Mouse (Mus musculus) right cerebral cortex, adult 18-20 months (tissue): ENCODE data around the gene Gm20431.

Experiments used
- DNase-seq: peaks from one replicate; pipeline ENCODE4 v3.0.0; 2022; ENCODE audit warnings: mixed read lengths

Gm20431 gene

DNA sequence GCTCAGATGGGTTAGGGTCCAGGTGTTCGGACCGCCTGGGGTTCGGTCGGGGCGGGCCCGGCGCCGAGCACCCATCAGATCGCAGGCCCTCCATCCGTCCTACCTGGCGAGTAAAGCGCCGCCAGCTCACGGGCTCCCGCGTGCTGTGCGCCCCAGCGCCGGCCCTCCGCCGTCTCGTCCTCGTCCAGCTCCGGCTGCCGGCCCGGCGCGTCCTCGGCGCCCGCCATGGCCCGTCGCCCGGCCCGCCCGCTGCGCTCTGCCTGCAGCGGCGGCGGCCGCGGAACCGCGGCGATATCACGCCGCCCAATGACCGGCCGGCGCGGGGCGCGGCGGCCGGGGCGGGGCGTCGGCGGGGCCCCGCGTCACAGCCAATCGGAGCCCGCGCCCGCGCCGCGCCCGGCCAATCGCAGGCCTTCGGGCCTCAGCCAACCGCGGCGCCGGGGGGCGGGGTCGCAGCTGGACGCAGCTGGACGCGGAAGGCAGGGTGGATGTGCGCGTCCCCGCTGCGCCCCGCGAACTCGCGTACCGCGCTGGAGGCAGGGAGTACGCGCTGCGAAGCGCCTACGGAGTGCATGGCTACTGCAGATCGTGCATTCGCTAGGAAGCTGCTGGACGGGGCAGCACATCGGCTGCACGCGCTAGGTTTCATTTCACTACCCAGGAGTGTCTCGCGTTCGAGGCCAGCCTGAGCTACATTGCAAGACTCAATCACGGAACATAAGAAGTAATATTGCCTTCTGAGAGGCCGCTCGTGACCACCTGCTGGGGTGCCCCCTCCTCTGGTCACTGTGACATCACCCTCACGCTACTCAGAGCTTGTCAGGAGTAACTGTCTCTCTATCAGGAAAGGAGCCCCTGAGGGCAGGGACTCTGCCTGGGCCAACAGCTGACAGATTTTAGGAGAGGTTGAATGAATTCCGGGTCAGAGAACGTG lies at the start of gene Gm20431:
Gene Gm20431, minus strand, starts transcription at position 227 of the 934 bp plus-strand sequence.
- DNase-seq: peak; percentile 97

DNA sequence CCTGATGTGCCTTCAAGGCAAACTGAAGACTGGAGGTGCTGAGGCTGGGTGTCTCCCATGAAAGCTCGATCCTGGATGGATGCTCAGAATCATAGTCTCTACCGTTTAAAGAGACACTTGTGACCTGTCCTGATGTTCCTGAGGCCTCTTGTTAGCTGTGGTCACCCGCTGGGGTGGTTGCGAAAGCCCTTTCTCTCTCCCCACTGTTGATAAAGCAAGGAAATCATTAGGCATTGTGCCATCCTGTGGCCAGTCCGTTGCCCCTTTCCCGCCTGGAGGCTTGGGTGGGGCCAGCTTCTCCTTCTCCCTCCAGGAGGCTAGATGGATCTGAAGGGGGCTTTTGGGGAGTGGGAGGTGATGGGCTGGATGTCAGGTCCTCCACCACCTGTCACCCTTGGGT lies 49.3 kb upstream of the Gm20431 start:
- DNase-seq: no peak

DNA sequence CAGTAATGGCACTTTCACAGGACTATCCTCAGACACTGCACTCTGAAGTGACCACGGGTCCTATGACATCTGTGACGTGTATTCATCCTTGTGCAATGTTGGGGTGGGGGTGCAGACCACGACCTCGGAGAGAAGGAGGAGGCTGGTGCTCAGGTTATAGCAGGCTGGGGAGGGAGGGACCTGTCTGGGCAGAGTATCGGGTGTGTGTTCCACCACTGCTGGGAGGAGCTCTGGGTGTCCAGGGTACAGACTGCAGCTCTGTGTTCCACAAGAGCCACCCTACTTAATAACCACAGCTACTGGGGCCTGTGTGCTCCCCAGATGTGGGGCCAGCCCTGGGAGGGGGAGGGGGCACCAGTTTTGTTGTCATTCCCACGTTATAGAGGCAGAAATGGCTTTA lies 48.7 kb upstream of the Gm20431 start:
- no peak for DNase-seq

DNA sequence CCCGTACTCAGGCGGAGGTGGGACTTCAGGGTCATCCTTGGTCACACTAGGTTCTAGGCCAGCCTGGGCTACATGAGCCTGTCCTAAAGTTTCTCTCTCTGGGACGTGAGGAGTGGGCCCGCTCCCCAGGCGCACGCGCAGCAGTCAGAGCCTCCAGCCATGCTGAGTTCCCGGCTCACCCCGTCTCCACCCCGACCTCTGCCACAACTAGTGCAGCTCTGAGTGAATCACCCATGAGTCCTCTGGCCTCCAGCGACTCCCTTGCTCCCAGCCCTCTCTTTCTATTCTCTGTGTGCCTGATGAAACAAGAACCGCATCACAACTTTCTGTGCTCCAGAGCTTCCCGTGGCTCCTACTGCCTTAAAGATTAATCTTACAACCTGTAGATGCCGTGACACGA lies 47.1 kb upstream of the Gm20431 start:
- DNase-seq: no peak

DNA sequence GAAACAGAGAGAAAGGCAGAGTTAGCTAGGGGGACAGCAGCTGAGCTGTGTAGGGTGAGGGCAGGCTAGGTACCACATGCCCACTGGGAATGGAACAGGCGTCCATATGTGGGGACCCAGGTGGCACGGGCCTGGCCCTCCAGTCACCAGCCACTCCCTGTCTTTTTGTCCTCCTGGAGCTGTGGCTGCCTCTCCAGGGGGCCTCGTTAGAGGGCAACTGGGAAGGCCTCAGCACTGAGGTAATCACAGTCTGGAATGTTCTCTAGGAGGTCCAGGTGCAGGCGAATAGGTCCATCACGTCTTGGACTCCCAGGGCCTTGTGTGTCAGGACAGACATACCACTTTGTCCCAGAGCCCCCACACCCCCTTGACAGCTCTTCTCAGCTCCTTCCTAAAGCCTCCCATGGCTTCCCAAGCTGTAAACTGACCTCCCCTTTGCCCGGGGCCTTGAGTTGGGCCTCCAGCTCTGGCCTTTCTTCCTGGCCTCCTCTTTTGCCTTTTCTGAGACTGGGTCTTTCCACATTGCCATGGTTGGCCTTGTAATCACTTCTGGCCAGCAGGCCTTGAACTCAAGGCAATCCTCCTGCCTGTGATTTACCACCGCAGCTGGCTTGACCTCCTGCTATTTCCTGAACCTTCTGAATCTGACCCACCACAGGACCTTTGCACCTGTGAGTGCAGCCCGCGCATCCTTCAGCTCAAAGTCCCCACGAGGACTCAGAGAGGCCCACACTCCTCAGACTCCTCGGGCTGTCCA lies 45.1 kb upstream of the Gm20431 start:
- DNase-seq: no peak

DNA sequence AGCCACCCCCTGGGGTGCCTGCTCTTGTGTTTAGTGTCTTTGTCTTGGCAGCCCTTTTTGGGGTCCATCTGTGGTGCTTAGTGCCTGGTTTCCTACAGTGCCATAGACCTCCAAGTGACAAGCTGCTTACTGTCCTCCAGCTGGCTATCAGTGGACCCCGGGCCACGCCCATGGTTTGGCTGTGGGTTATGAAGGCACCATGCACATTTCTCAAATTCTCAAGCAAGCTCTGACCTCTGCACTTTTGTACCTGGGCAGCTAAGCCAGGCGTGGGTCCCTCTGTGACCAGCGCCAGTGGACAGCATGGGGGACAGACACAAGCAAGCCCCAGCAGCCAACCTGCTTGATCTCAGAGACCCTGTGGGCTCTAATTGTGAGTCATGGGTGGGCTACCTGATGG lies 43.1 kb upstream of the Gm20431 start:
- no peak for DNase-seq

DNA sequence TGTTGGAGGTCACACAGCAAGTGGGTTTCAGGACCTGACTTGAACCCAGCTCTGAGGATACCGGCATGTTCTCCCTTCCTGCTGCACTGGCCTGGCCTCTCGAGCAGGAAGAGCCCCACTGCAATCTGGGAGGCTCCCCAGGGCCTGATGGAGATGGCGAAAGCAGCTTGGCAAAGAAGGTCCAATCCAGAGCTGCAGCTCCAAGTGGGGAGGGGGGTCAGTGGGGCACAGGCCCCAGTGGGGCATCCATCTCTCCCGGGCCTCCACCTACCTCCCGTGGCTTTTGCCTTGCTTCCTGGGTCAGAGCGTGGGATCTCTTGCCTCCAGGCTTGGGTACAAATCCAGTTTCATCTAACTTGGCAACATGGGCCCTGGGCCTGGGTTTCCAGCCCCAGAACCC lies 40.8 kb upstream of the Gm20431 start:
- no peak for DNase-seq

DNA sequence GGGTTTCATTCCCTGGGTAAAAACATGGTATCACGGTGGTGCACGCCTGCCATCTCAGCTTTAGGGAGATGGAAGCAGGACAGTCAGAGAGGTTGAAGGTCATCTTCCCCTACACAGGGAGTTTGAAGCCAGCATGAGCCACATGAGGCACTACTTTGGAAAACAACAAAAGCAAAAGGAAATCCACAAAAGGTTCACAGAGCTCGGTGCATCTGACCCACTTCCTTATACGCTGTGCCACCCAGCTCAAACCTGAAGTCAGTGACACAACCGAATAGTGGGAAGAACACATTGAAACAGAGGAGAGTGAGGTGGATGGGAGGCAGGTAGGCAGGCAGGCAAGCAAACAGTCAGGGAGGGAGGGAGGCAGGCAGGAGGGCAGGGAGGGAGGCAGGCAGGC lies 40.2 kb upstream of the Gm20431 start:
- DNase-seq: no peak

DNA sequence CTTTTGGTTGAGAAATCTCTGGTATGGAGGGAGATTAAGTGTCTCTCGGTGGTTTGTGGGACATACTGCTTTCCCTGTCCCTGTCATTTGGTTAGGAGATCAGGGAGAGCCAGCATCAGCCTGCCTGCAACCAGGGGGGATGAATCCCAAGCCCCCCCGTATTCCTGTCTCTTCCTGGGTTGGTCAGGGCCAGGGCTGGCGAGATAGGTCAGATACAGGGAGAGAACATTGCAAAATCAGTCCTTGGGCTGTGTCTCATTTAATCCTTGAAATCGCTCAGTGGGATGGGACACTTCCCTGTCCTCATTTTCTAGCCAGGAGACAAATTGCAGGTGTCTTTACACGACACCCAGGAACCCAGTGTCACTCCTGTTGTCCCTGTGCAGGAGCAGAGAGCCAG lies 38.7 kb upstream of the Gm20431 start:
- DNase-seq: no peak

DNA sequence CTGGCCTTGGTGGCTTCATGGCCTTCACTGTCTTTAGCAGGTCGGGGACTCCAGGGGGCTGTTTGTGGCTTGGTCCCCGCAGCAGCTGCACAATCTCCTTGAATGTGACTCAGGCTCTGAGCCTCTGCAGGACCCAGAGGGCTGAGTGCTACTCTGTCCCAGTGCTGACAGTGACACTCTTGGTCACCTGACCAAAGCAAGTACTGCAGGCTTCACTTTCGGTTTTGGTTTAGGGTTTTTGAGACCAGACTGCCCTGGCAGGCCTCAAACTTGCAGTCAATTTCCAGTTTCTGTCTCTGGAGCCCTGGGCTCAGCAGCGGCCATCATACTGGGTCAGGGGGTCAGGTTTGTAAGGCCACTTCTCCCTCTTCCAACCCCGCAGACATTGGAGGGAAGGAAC lies 36.6 kb upstream of the Gm20431 start:
- DNase-seq: no peak

DNA sequence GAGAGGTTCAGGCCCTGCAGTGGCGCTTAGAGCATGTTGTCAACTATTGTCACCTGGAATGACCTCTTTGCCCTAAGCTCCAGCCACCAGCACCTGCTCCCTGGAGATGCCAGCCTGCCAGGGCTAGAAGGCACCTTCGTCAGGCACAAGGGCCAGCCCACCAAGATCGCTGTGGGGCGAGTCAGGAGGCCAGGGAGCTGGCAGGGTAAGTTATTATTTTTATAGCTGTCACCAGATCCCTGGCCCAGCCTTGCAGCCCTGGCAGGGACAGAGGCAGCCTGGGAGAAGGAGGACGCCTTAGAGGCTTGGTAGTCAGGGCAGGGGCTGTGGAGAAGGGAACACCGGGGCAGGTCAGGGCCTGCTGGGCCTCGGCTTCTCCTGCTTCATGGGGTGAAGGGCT lies 34.8 kb upstream of the Gm20431 start:
- no peak for DNase-seq

DNA sequence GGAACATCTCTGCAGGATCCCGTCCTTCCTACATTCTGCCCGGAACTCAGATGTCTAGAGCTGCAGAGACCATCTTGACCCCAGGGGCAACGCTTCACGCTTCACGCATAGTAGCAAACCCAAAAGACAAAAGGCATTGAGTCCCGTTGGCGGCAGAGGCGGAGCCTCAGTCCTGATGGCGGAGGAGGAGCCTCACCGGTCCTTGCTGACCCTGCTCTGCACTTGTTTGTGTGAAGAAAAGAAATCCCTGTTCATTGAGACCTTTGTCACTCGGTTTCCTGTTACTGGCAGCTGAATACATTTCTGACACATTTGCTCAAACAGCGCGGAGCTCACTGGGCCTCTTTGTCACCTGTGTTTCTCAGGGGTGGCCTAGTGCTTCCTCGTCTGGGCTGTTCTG lies 34.2 kb upstream of the Gm20431 start:
- no peak for DNase-seq

DNA sequence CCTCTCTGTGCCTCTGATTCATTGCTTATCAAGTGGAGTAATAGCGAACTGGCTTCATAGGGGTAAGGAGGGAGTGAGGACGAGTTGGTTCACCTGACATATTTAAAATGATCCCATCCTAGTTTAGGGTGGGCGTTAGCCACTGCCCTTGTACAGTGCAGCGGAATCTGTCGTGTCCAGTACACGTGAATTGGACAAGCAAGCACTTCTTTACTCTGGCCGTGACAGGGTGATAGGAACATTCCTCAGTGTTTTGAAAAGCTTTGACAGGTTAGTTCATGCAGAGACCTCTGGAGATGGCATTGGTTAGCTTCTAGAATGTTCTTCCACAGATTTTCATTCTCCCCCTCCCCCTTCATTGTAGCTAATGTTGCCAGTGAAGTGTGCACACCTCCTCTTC lies 33.7 kb upstream of the Gm20431 start:
- DNase-seq: no peak

DNA sequence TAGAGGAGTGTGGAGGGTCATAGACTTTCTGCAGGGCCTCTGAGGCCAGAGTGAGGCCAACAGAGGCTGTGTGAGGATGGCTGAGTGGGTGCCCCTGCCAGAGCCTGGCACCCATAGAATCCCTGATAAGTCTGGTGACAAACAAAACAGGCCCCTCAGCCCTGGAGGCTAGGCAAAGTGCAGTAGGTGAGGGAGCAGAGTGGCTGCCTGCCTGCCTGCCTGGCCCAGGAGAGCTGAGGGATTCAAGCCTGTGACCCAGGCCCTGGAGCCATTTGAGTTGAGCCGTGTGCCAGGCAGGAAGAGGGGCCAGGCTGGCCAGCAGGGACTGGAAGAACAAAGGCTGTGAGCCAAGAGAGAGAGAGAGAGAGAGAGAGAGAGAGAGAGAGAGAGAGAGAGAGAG lies 32.9 kb upstream of the Gm20431 start:
- DNase-seq: no peak

DNA sequence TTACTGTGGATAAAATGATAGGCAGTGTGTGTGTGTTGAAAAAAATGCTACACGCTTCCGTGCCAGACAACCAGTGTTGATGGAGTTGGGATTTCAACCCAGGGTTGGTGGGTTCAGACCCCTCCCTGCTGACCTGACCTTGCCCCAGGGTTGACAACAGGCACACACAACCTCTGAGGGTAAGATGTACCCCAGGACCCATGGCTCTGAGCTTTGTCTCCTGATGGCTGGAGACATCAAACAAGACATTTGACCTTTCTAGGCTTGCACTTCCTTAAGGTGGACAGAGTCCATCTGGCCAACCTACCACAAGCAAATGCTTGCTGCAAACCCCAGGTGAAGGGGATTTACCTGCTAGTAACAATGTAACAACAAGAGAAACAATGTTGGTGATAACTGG lies 32.2 kb upstream of the Gm20431 start:
- DNase-seq: no peak

DNA sequence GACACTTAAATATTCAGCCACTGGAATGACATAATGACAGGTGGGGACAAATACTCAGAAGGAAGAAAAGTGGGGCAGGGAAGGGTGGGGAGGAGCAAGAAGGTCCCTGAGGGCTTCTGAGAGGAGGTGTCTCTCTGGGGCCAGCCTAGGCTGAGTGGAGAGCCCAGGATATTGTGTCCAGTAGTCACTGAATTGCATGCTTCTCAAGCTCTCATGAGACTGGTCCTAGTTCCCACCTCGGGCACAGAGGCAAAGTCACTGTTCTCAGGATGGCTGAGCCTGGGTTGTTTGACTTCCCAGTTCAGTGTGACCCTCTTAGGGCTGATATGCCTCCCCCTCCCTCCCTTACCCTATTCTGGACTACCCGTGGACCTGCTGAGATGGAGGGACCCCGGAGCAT lies 31.5 kb upstream of the Gm20431 start:
- DNase-seq: no peak

DNA sequence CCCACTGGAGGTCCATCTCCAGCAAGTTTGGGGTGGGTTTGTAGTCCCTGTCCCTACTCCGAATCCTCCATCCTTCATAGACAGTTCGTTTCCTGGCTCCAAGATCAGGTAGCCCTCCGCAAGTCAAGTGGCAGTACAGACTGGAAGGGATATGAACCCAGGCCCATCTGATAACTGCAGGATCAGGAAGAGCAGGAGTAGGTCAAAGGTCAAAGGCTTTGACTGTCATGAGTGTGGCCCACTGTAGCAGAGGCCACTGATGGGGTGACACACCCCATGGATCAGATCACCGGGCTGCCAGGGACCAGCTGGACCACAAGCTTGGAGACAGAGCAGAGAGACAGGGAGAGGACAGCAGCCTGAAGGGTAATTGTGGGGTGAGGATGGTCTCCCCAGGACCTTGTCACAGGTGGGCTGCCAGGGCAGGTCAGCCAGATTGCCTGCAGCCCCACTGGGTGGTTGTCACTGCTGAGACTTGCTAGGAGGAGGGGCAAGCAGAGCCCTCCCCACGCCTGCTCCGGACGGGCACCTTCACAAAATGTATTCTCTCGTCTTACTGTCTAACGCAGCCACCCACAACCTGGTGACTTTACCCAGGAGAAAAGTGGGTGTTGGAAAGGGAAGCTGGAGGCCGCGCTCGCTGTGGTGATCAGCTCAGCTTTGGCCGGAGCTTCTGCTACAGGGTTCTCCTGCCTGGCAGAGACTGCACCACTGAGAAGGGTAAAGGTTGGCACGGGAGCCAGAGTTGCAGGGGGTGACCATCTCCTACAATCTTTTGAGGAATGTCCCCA lies 30.8 kb upstream of the Gm20431 start:
- peak; percentile 68 for DNase-seq

DNA sequence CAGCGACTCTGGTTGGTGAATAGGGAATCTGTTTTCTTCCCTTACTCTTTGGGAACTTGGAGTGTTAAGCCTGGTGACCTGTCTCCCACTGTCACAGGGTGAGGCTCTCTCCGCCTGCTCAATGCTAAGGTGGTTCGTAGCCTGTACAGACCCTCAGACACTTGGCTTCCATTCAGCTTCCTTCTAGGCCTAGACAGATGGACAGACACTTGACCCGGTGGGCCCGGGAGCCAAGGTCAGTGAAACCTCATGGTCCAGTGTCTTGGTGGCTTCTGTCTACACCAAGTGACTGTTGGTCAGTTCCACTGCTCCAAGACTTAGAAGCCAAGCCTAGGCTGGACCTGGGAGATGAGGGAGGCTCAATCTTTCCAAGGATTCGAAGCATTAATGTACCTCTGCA lies 30.1 kb upstream of the Gm20431 start:
- no peak for DNase-seq

DNA sequence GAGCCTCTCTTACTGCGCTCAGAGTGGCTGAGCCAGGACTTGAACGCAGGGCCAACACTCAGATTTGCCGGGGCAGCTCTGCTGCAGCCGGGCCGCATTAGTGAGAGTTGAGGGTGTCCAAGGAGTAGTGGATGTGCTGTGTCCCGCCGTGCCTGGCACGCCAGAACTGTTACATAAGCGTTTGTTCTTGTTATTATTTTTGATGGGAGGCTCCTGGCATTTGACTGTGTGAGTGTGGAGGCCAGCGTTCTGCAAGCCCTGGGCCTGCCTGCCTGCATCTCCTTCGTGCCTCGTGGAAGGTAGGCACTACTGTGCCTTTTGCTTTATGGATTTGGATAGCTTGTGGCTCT lies 29.6 kb upstream of the Gm20431 start:
- DNase-seq: peak; percentile 32

DNA sequence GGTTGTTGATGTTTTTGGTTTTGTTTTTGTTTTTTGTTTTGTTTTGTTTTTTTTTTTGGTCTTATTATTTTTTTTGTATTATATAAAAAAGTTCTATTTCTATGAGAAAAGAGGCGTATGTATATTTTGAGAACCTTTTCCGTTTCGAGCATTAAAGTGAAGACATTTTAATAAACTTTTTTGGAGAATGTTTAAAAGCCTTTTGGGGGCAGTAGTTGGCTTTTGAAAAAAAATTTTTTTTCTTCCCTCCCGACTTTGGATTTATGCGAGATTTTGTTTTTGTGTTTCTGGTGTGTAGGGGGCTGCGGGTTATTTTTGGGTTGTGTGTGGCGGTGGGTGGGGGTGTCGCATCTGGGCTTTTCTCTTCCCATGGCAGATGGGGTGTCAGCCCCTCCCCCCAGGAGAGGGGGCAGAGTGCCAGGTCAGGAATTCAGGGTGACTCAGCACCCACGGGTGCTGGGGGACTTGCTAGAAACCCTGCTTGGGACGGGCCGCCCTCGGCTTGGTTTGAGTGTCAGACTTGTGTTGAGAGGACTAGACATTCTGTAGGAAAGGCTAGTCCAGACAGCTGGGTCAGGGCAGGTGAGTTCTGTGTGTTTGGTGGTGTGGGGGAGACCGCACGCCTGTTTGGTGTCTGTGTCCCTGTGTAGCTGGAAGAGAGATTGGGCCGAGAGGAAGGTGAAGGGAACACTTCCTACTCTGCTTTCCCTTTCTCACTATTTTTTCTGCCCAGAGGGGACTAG lies 29.1 kb upstream of the Gm20431 start:
- peak; percentile 55 for DNase-seq

DNA sequence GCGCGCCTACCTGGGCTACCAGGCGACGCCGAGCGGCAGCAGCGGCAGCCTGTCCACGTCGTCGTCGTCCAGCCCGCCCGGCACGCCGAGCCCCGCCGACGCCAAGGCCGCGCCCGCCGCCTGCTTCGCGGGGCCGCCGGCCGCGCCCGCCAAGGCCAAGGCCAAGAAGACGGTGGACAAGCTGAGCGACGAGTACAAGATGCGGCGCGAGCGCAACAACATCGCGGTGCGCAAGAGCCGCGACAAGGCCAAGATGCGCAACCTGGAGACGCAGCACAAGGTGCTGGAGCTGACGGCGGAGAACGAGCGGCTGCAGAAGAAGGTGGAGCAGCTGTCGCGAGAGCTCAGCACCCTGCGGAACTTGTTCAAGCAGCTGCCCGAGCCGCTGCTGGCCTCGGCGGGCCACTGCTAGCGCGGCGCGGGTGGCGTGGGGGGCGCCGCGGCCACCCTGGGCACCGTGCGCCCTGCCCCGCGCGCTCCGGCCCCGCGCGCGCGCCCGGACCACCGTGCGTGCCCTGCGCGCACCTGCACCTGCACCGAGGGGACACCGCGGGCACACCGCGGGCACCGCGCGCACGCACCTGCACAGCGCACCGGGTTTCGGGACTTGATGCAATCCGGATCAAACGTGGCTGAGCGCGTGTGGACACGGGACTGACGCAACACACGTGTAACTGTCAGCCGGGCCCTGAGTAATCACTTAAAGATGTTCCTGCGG lies 28.4 kb upstream of the Gm20431 start, which contains the start of gene Tmem189:
Gene Tmem189, minus strand, starts transcription at position 322 of the 718 bp plus-strand sequence.
- peak; percentile 65 for DNase-seq
